Mouse (Mus musculus) ovary, postnatal 10 days (tissue): ENCODE data around the gene Cmah.

Experiments used
- DNase-seq: peaks from one replicate; pipeline ENCODE4 v3.0.0; 2022; ENCODE audit warnings: low spot score

Cmah gene

GRCm38 (mm10) chr13:24418024-24418423, 90.8 kb downstream of the Cmah start:
- DNase-seq, result no peak

GRCm38 (mm10) chr13:24418814-24419213, 91.6 kb downstream of the Cmah start:
- DNase-seq, result no peak

- DNase-seq, result no peak
These were observed 92.5 kb downstream of the Cmah start for GRCm38 (mm10) chr13:24419560-24420250.

GRCm38 (mm10) chr13:24421987-24422386, 94.8 kb downstream of the Cmah start:
- no peak for DNase-seq

- no peak for DNase-seq
These were observed 103.0 kb downstream of the Cmah start for GRCm38 (mm10) chr13:24430215-24430614.

GRCm38 (mm10) chr13:24431593-24431992, 104.4 kb downstream of the Cmah start:
- DNase-seq, result no peak

GRCm38 (mm10) chr13:24442272-24442671, 115.1 kb downstream of the Cmah start:
- no peak for DNase-seq

GRCm38 (mm10) chr13:24443763-24444347, 116.7 kb downstream of the Cmah start:
- DNase-seq, result no peak

GRCm38 (mm10) chr13:24444709-24445108, 117.5 kb downstream of the Cmah start:
- no peak for DNase-seq

- DNase-seq, result no peak
These were observed 118.0 kb downstream of the Cmah start for GRCm38 (mm10) chr13:24445166-24445565.

- no peak for DNase-seq
These were observed 118.9 kb downstream of the Cmah start for GRCm38 (mm10) chr13:24446081-24446480.

GRCm38 (mm10) chr13:24447043-24447442, 119.8 kb downstream of the Cmah start:
- no peak for DNase-seq

GRCm38 (mm10) chr13:24448578-24448977, 121.4 kb downstream of the Cmah start:
- DNase-seq, result no peak

- no peak for DNase-seq
These were observed 124.3 kb downstream of the Cmah start for GRCm38 (mm10) chr13:24451455-24451854.

GRCm38 (mm10) chr13:24453737-24454136, 126.5 kb downstream of the Cmah start:
- no peak for DNase-seq

GRCm38 (mm10) chr13:24456385-24456784, 129.2 kb downstream of the Cmah start:
- DNase-seq, result no peak

- no peak for DNase-seq
These were observed 133.3 kb downstream of the Cmah start for GRCm38 (mm10) chr13:24460517-24460916.

- no peak for DNase-seq
These were observed 136.6 kb downstream of the Cmah start for GRCm38 (mm10) chr13:24463767-24464166.

- no peak for DNase-seq
These were observed 138.8 kb downstream of the Cmah start for GRCm38 (mm10) chr13:24466027-24466426.

- no peak for DNase-seq
These were observed 140.6 kb downstream of the Cmah start for GRCm38 (mm10) chr13:24467806-24468205.

GRCm38 (mm10) chr13:24477564-24477963, 150.4 kb downstream of the Cmah start:
- no peak for DNase-seq

GRCm38 (mm10) chr13:24479516-24479915, 152.3 kb downstream of the Cmah start:
- DNase-seq, result no peak

GRCm38 (mm10) chr13:24480824-24481223, 153.6 kb downstream of the Cmah start:
- no peak for DNase-seq
